Mouse (Mus musculus) megakaryocyte, embryonic 14.5 days (primary cell): ENCODE results near the gene Emc1.

Experiments used
- FLI1 ChIP-seq: IDR thresholded peaks from 2 replicates; pipeline ENCODE4 v1.6.1; 2012; ENCODE audit warnings: low read length, inconsistent platforms, mixed read lengths
- GATA1 ChIP-seq: IDR thresholded peaks from 3 replicates; pipeline ENCODE4 v1.6.1; 2012; ENCODE audit warnings: mixed read lengths, low read length, inconsistent platforms, borderline replicate concordance

DNA sequence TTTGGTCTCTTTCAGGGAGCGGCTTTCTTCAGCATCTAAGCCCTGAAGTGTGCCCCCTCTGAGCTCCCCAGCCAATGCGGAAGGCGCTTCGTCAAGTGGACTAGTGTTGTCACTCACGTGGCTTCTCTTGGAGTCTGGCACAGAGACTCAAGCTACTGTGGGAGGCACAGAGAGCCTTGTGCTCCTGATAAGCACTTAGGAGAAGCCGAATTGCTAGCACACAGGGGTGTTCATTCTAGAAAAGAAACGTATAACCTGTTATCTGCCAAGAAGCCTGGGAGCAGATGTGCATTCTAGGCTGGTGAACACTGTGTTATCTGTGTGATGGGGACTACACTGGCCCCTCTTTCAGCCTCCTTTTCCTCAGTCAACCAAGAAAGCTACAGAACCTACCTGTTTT, 16.9 kb upstream of the Emc1 start:
- no peak for TF ChIP-seq GATA1
- TF ChIP-seq FLI1 = no peak
